Comparison of ENCODE assay signal across 12 mouse cellular contexts in the genomic region with DNA sequence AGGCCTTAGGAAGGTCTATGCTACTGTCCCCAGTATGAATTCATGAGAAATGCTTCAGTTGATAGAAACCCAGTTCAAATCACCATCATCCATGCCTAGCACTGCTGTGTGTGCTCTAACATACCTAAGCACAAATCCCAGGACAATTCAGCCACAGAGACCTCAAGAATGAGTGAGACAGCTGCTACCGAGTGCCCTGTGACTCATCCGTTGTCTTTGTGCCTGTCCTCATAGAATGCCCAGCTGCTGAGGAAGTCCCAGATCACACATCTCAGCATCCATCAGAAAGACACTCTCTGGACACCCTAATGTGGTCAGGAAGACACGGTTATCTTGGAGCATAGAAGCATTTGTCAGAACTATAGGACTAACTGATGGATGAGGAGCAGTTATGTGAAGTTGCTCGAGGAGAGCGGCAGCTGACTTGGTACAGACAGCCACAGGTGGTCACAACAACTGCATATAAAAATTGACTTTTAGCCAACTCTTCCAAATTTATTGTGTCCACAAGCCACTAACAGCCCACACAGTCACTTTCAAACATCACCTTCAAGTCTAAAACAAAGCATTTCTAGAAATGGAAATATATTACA.
"Had no signal": no experiment of that assay in that cellular context is flagged by ENCODE, and none has a peak within 500 bp of the region (broad histone marks: within the 10 kb centered on the region; RNA-seq: fewer than 3 reads in every experiment).

No protein-coding gene starts in this region.

- H3K9me3 ChIP-seq: limb, embryonic 15.5 days; liver, embryonic 12.5 days; megakaryocyte, embryonic 14.5 days; midbrain, embryonic 13.5 days; neural tube, embryonic 13.5 days had no signal

- H3K36me3 ChIP-seq: limb, embryonic 15.5 days; liver, embryonic 12.5 days; midbrain, embryonic 13.5 days; neural tube, embryonic 13.5 days had no signal

- H3K4me1 ChIP-seq: limb, embryonic 15.5 days; liver, embryonic 12.5 days; midbrain, embryonic 13.5 days; neural tube, embryonic 13.5 days had no signal

- ATAC-seq: liver, embryonic 12.5 days; midbrain, embryonic 13.5 days had no signal

- H3K9ac ChIP-seq: limb, embryonic 15.5 days; liver, embryonic 12.5 days; lung, embryonic 14.5 days; midbrain, embryonic 13.5 days; neural tube, embryonic 13.5 days had no signal

- H3K27me3 ChIP-seq: limb, embryonic 15.5 days; liver, embryonic 12.5 days; megakaryocyte, embryonic 14.5 days; midbrain, embryonic 13.5 days; neural tube, embryonic 13.5 days had no signal

- DNase-seq: kidney, adult 8-10 months; kidney, postnatal 25 days; lung, embryonic 14.5 days; lung, postnatal 10 days; lung, postnatal 4 days; right cerebral cortex, postnatal 14 days; thymus, postnatal 4 days had no signal

- H3K4me2 ChIP-seq: limb, embryonic 15.5 days; liver, embryonic 12.5 days; lung, embryonic 14.5 days; midbrain, embryonic 13.5 days; neural tube, embryonic 13.5 days had no signal

- H3K4me3 ChIP-seq: limb, embryonic 15.5 days; liver, embryonic 12.5 days; megakaryocyte, embryonic 14.5 days; midbrain, embryonic 13.5 days; neural tube, embryonic 13.5 days had no signal

- H3K27ac ChIP-seq: limb, embryonic 15.5 days; liver, embryonic 12.5 days; midbrain, embryonic 13.5 days; neural tube, embryonic 13.5 days had no signal
